Comparison of ENCODE assay signal across 16 mouse cellular contexts in genomic region chr14:74936557-74937261, GRCm38 (mm10). TPM values are rescaled to one million over a fixed set of nuclear protein-coding genes. Genes with fewer than 3 reads are reported as not detected.
DNase-seq lines count a peak whose midpoint lies in the region; ATAC-seq lines count a peak whose summit lies in the region.
"Had no signal": no experiment of that assay in that cellular context is flagged by ENCODE, and none has a peak within 500 bp of the region (broad histone marks: within the 10 kb centered on the region; RNA-seq: fewer than 3 reads in every experiment).

No protein-coding gene starts in this region.

- no peaks in the 10 kb centered on the region for H3K9me3 ChIP-seq in heart, embryonic 15.5 days (replicated peaks)
- H3K9me3 ChIP-seq: limb, embryonic 15.5 days had no signal

- H3K36me3 ChIP-seq in heart, embryonic 15.5 days: no peaks in the 10 kb centered on the region
- H3K36me3 ChIP-seq: limb, embryonic 15.5 days had no signal

- 0 out of 2 replicates have a peak overlapping the region, but pooled peaks have one; percentile 10 for H3K27ac ChIP-seq in heart, embryonic 15.5 days
- H3K27ac ChIP-seq: heart, adult 2 months; limb, embryonic 15.5 days had no signal

- H3K4me2 ChIP-seq in heart, embryonic 15.5 days: no peak overlapping the region
- H3K4me2 ChIP-seq: limb, embryonic 15.5 days; midbrain, embryonic 11.5 days had no signal

- no peak for DNase-seq in heart, postnatal 4 days
- no peak for DNase-seq in layer of hippocampus, postnatal 14 days (ENCODE audit: low spot score in 2 of 2)
- no peak for DNase-seq in gastrocnemius, postnatal 25 days
- DNase-seq in adrenal gland, postnatal 36 days: no peak
- DNase-seq: adrenal gland, adult 2 months; forebrain, postnatal 0 days; heart, adult 2 months; kidney, adult 2 months; thymus, adult 18-20 months had no signal

- H3K4me3 ChIP-seq in heart, embryonic 15.5 days: no peak overlapping the region
- H3K4me3 ChIP-seq: erythroblast, embryonic 14.5 days; heart, adult 2 months; limb, embryonic 15.5 days had no signal

- peaks cover 13% of the 10 kb centered on the region for H3K4me1 ChIP-seq in heart, embryonic 15.5 days (replicated peaks)

- ATAC-seq in heart, embryonic 15.5 days (replicated peaks; ENCODE audit: insufficient number of reproducible peaks, insufficient read depth, low FRiP score, low read depth): no peak
- ATAC-seq in CD4-positive, CD25-positive, alpha-beta regulatory T cell, adult 4 months: peak; percentile 71
- ATAC-seq in hematopoietic stem cell, adult 5-6 weeks (replicated peaks in 1 of 2; ENCODE audit: insufficient read depth in 1 of 2, low FRiP score in 2 of 2, low TSS enrichment in 1 of 2, low read depth in 1 of 2, poor library complexity in 2 of 2, severe bottlenecking in 2 of 2): peak; percentile 86 to 92
- peak; percentile 53 for ATAC-seq in megakaryocyte-erythroid progenitor cell, adult 5-6 weeks (replicated peaks; ENCODE audit: low FRiP score, low TSS enrichment, poor library complexity, severe bottlenecking)
- ATAC-seq: forebrain, postnatal 0 days had no signal

- no peaks in the 10 kb centered on the region for H3K27me3 ChIP-seq in heart, embryonic 15.5 days
- H3K27me3 ChIP-seq: limb, embryonic 15.5 days had no signal

- 71% methylated on average over 2 of the region's 2 CpGs for WGBS in heart, embryonic 15.5 days

- H3K9ac ChIP-seq in heart, embryonic 15.5 days: no peak overlapping the region
- H3K9ac ChIP-seq: forebrain, postnatal 0 days; limb, embryonic 15.5 days had no signal

RNA-seq across cellular contexts. Expression of gene Lrch1, which starts 11.0 kb away (rescaled TPM):
- 10.9 and 12.6 TPM in 2 replicates for polyA plus RNA-seq in heart, embryonic 15.5 days (2015; fragmentation: Nextera tagmentation; extraction: Ambion mirVana)
- 10 to 100 TPM; 18.7 to 26.3 TPM for total RNA-seq in heart, postnatal 4 days (2021)
- polyA plus RNA-seq in CD4-positive, CD25-positive, alpha-beta regulatory T cell, adult 4 months (2017; shearing (Covaris generic)): 10 to 100 TPM; 30.1 to 30.3 TPM
- total RNA-seq in hematopoietic stem cell, adult 5-6 weeks (2017): 21.4 and 23.4 TPM in 2 replicates
- 10.4 and 12.3 TPM in 2 replicates for total RNA-seq in megakaryocyte-erythroid progenitor cell, adult 5-6 weeks (2014; fragmentation: Nextera tagmentation)
- total RNA-seq in megakaryocyte-erythroid progenitor cell, adult 5-6 weeks (2017): 8.2 and 17.3 TPM in 2 replicates
- 10 to 100 TPM; 21.9 to 24.1 TPM for total RNA-seq in layer of hippocampus, postnatal 14 days (2021)
- 1 to 10 TPM; 4.1 to 4.2 TPM for total RNA-seq in gastrocnemius, postnatal 25 days (2021)
- total RNA-seq in adrenal gland, postnatal 36 days (2021): 10 to 100 TPM; 12.4 to 13.7 TPM
